Mouse (Mus musculus) E14TG2a.4 (cell line): ENCODE measurements around the gene Tmem104.

Source experiments
- CTCF ChIP-seq: conservative IDR thresholded peaks from 2 replicates; pipeline ENCODE4 v1.5.1; 2014; ENCODE audit warnings: low read length
- NANOG ChIP-seq: IDR thresholded peaks from 2 replicates; pipeline ENCODE4 v1.6.1; 2014; ENCODE audit warnings: borderline replicate concordance, low read length, mixed read lengths

DNA sequence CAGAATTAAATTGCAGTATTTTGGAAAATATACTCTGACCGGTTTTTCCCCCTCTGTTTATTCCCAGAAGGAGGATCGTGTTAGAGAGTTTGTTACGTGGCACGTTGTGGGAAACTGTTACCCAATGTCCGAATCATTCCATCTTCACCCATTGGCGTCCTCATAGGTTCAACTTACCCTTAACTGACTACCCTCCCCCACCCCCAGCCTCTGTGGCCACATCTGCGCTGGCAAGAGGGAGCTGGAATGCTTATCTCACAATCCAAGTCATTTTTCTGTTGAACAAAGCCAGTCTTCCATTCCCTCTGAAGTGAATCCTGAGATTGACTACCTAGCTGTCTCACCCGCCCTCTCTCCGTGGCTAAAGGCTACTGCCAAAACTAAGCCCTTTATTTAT, 25.1 kb upstream of the Tmem104 start:
- TF ChIP-seq CTCF (no peak), NANOG (no peak)
